Mouse (Mus musculus) forebrain, embryonic 13.5 days (tissue): ENCODE measurements around the gene Kncn. TPM values are rescaled to one million over a fixed set of nuclear protein-coding genes. Genes with fewer than 3 reads are reported as not detected.

Source experiments
- polyA plus RNA-seq: library from polyadenylated mRNA; unstranded; fragments of >200 nt; fragmentation: Nextera tagmentation; extraction: Ambion mirVana; gene quantifications from 2 replicates; pipeline ENCODE4 v1.2.1, GENCODE M21; 2015

Kncn gene
- polyA plus RNA-seq, 1 experiment from 2014 or later, result not detected

Other genes starting within 250 kb of the Kncn start
- gene Cyp4b1, start 236.7 kb upstream of the Kncn start, polyA plus RNA-seq, result 0.24 TPM in 1 of 2 replicates, not detected in the other
- gene Efcab14, start 146.7 kb upstream of the Kncn start, polyA plus RNA-seq, result 23.6 and 23.7 TPM in 2 replicates
- 0.38 TPM in 1 of 2 replicates, not detected in the other for gene Tex38, start 103.4 kb upstream of the Kncn start, polyA plus RNA-seq
- gene Atpaf1, start 99.6 kb upstream of the Kncn start, polyA plus RNA-seq, result 31.1 and 35.8 TPM in 2 replicates
- gene Mob3c, start 56.3 kb upstream of the Kncn start, polyA plus RNA-seq, result 3.8 and 4.9 TPM in 2 replicates
- gene Mknk1, start 45.2 kb upstream of the Kncn start, polyA plus RNA-seq, result 21.7 and 23.0 TPM in 2 replicates
- 0.25 TPM in 1 of 2 replicates, not detected in the other for gene 6430628N08Rik, start 6.3 kb downstream of the Kncn start, polyA plus RNA-seq
- 0.09 and 0.11 TPM in 2 replicates for gene Dmbx1, start 55.5 kb downstream of the Kncn start, polyA plus RNA-seq
- gene Faah, start 133.5 kb downstream of the Kncn start, polyA plus RNA-seq, result 4.7 and 5.5 TPM in 2 replicates
- gene Nsun4, start 169.5 kb downstream of the Kncn start, polyA plus RNA-seq, result 13.7 and 15.6 TPM in 2 replicates
- 477 and 508 TPM in 2 replicates for gene Uqcrh, start 190.7 kb downstream of the Kncn start, polyA plus RNA-seq
- gene Lrrc41, start 190.9 kb downstream of the Kncn start, polyA plus RNA-seq, result 54.3 and 59.7 TPM in 2 replicates
- 45.8 and 48.7 TPM in 2 replicates for gene Rad54l, start 239.3 kb downstream of the Kncn start, polyA plus RNA-seq
- gene Pomgnt1, start 239.4 kb downstream of the Kncn start, polyA plus RNA-seq, result 52.8 and 54.2 TPM in 2 replicates